Mouse (Mus musculus): ENCODE data around the gene Ankrd27.
A peak's percentile ranks its signal among the peaks of the same experiment; 100 is the strongest.

DNA sequence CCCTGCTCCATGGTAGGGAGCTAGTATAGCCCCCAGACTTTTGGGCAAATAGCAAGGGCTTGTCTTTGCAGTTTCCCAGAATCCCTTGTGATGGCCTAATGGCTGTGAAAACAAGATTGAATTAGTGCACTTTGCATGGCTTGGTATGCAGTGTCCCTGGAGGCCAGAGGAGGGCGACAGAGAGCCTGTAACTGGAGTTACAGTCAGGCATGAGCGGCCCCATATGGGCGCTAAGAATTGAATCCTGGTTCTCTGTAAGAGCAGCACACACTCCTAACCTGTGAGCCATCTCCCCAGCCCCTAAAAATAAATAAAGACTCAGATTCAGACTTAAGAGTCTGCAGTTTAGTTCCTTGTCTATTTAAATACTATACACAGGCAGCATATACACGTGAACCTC lies 6.2 kb upstream of the Ankrd27 start:
- TF ChIP-seq CTCF (IDR thresholded peaks at IDR 0.05; ENCODE audit: low read depth, low read length), result peak; percentile 86
- TF ChIP-seq POLR2A (IDR thresholded peaks at IDR 0.05; ENCODE audit: extremely low read depth, insufficient read depth, low read length), result no peak

Measured in liver, adult 2 months (tissue).